ENCODE assay signal across 10 mouse cellular contexts in the genomic region with DNA sequence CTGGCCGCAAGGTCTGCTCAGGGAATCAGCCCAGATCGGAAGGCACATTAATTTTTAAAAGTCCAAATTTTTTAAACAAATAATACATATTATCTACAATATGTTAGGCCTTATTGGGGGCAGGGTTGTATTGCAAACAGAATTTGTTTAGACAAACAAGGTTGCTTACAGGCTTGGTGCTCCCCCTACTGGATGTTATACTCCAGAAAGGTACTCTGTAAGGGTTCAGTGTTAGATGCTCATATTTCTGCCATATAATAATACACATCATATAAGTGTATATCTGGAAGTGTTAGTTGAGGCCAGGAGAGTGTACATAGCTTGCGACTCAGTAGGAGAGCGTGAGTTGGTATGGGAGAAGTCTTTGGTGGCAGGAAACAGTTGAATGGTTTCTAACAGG. TPM values are rescaled to one million over a fixed set of nuclear protein-coding genes. Genes with fewer than 3 reads are reported as not detected.
DNase-seq lines count a peak whose midpoint lies in the region; ATAC-seq and TF ChIP-seq lines count a peak whose summit lies in the region.
"Had no signal": no experiment of that assay in that cellular context is flagged by ENCODE, and none has a peak within 500 bp of the region (broad histone marks: within the 10 kb centered on the region; RNA-seq: fewer than 3 reads in every experiment).

No protein-coding gene starts in this region.

- 95% methylated on average over 4 of the region's 4 CpGs for WGBS in kidney, embryonic 15.5 days

- peak; percentile 40 for TF ChIP-seq CTCF in E14TG2a.4 (conservative IDR thresholded peaks at IDR 0.05; ENCODE audit: low read length)

- no peaks in the 10 kb centered on the region for H3K9me3 ChIP-seq in kidney, embryonic 15.5 days (replicated peaks)
- no peaks in the 10 kb centered on the region for H3K9me3 ChIP-seq in E14TG2a.4 (ENCODE audit: low read length)

- no peak overlapping the region for H3K9ac ChIP-seq in kidney, embryonic 15.5 days

- H3K36me3 ChIP-seq in kidney, embryonic 15.5 days, result peaks cover 29% of the 10 kb centered on the region
- H3K36me3 ChIP-seq in E14TG2a.4 (ENCODE audit: insufficient read depth, low read length), result peaks cover 25% of the 10 kb centered on the region

- H3K4me1 ChIP-seq in kidney, embryonic 15.5 days, result no peaks in the 10 kb centered on the region
- no peaks in the 10 kb centered on the region for H3K4me1 ChIP-seq in E14TG2a.4 (replicated peaks; ENCODE audit: low read depth, low read length)
- H3K4me1 ChIP-seq: midbrain, embryonic 10.5 days had no signal

- no peak overlapping the region for H3K4me3 ChIP-seq in kidney, embryonic 15.5 days (replicated peaks)
- no peak overlapping the region for H3K4me3 ChIP-seq in E14TG2a.4 (replicated peaks; ENCODE audit: low read length)
- H3K4me3 ChIP-seq: midbrain, embryonic 10.5 days had no signal

- ATAC-seq in cerebellum, adult (ENCODE audit: insufficient number of reproducible peaks, low FRiP score, low TSS enrichment), result 0 out of 2 replicates have a peak, but pooled peaks have one; percentile 56
- ATAC-seq in kidney, embryonic 15.5 days (replicated peaks; ENCODE audit: low FRiP score), result no peak

- H3K27ac ChIP-seq in kidney, embryonic 15.5 days, result no peak overlapping the region
- H3K27ac ChIP-seq: midbrain, embryonic 10.5 days had no signal

- H3K27me3 ChIP-seq in kidney, embryonic 15.5 days, result no peaks in the 10 kb centered on the region
- no peaks in the 10 kb centered on the region for H3K27me3 ChIP-seq in E14TG2a.4 (ENCODE audit: insufficient read depth, low read length)

- DNase-seq in cerebellum, postnatal 25 days, result no peak
- DNase-seq in kidney, postnatal 36 days, result peak; percentile 23 to 49
- peak; percentile 47 for DNase-seq in lung, postnatal 36 days
- no peak for DNase-seq in adrenal gland, postnatal 14 days
- DNase-seq in layer of hippocampus, postnatal 25 days (ENCODE audit: extremely low spot score in 1 of 2, low spot score in 1 of 2), result no peak
- DNase-seq: right cerebral cortex, adult 18-20 months had no signal

- H3K4me2 ChIP-seq in kidney, embryonic 15.5 days, result no peak overlapping the region

RNA-seq across cellular contexts. Expression of a gene that starts 7.7 kb away (rescaled TPM):
- 17.1 and 17.7 TPM in 2 replicates for polyA plus RNA-seq in kidney, embryonic 15.5 days (2015; fragmentation: Nextera tagmentation; extraction: Ambion mirVana)
- 18.7 and 18.8 TPM in 2 replicates for total RNA-seq in adrenal gland, postnatal 14 days (2021)
- 10 to 100 TPM; 19.6 to 20.7 TPM for total RNA-seq in layer of hippocampus, postnatal 25 days (2021)

RNA-seq across cellular contexts. Expression of a gene that starts 36.5 kb away (rescaled TPM):
- polyA plus RNA-seq in kidney, embryonic 15.5 days (2015; fragmentation: Nextera tagmentation; extraction: Ambion mirVana), result 19.7 and 20.8 TPM in 2 replicates
- 14.3 and 16.8 TPM in 2 replicates for total RNA-seq in adrenal gland, postnatal 14 days (2021)
- 10 to 100 TPM; 34.1 to 40.1 TPM for total RNA-seq in layer of hippocampus, postnatal 25 days (2021)

RNA-seq across cellular contexts. Expression of a gene that starts 36.7 kb away (rescaled TPM):
- polyA plus RNA-seq in kidney, embryonic 15.5 days (2015; fragmentation: Nextera tagmentation; extraction: Ambion mirVana), result 66.4 and 68.3 TPM in 2 replicates
- 23.5 TPM in 2 replicates for total RNA-seq in adrenal gland, postnatal 14 days (2021)
- 1 to 10 TPM; 9.9 to 10.0 TPM for total RNA-seq in layer of hippocampus, postnatal 25 days (2021)

RNA-seq across cellular contexts. Expression of a gene that starts 53.0 kb away (rescaled TPM):
- 78.2 and 93.3 TPM in 2 replicates for polyA plus RNA-seq in kidney, embryonic 15.5 days (2015; fragmentation: Nextera tagmentation; extraction: Ambion mirVana)
- 12.9 and 13.3 TPM in 2 replicates for total RNA-seq in adrenal gland, postnatal 14 days (2021)
- 1 to 10 TPM; 7.3 to 9.9 TPM for total RNA-seq in layer of hippocampus, postnatal 25 days (2021)

Comparison
In these comparisons a context has a peak if more than half of its experiments do, and no peak if none do; other contexts are left out.
1. DNase-seq: peak in kidney, postnatal 36 days (2 of 2) and lung, postnatal 36 days (single experiment); none in cerebellum, postnatal 25 days (0 of 2), adrenal gland, postnatal 14 days (single experiment) and layer of hippocampus, postnatal 25 days (0 of 2).